Mouse (Mus musculus): ENCODE measurements around the gene Tbc1d22a.

- TF ChIP-seq POLR2A (IDR thresholded peaks at IDR 0.05; ENCODE audit: low read depth, low read length) (no peak), CTCF (IDR thresholded peaks at IDR 0.05; ENCODE audit: extremely low read depth, insufficient read length, insufficient replicate concordance, low read depth, low read length) (no peak)
Observed at GRCm38 (mm10) chr15:86426364-86427000, 212.2 kb downstream of the Tbc1d22a start.
